Mouse (Mus musculus) kidney, embryonic 15.5 days (tissue): ENCODE data around the gene Edem3. TPM values are rescaled to one million over a fixed set of nuclear protein-coding genes. Genes with fewer than 3 reads are reported as not detected.
A peak's percentile ranks its signal among the peaks of the same experiment; 100 is the strongest.

Source experiments
- ATAC-seq: fragments of 200-750 bp; cut with Nextera tagmentation; replicated peaks from 2 replicates; pipeline ENCODE4 v1.8.0; 2017; ENCODE audit warnings: moderate TSS enrichment; ENCODE audit not compliant: low FRiP score
- H3K27ac ChIP-seq: fragments of 300-500 bp; sonication (generic); 2 replicates; pipeline ENCODE4 v1.5.1; 2015; ENCODE audit warnings: mild to moderate bottlenecking, inconsistent platforms
- H3K27me3 ChIP-seq: fragments of 300-500 bp; sonication (generic); 2 replicates; pipeline ENCODE4 v1.6.1; 2015; ENCODE audit warnings: inconsistent platforms
- H3K36me3 ChIP-seq: fragments of 300-500 bp; sonication (generic); 2 replicates; pipeline ENCODE4 v1.6.1; 2015; ENCODE audit warnings: inconsistent platforms
- H3K4me1 ChIP-seq: fragments of 300-500 bp; sonication (generic); 2 replicates; pipeline ENCODE4 v1.6.1; 2015; ENCODE audit warnings: inconsistent platforms
- H3K4me2 ChIP-seq: fragments of 300-500 bp; sonication (generic); 2 replicates; pipeline ENCODE4 v1.6.1; 2015; ENCODE audit warnings: moderate library complexity, mild to moderate bottlenecking, inconsistent platforms
- H3K4me3 ChIP-seq: fragments of 300-500 bp; sonication (generic); replicated peaks from 2 replicates; pipeline ENCODE4 v1.5.1; 2015; ENCODE audit warnings: mild to moderate bottlenecking, inconsistent platforms
- H3K9ac ChIP-seq: fragments of 300-500 bp; sonication (generic); 2 replicates; pipeline ENCODE4 v1.6.1; 2015; ENCODE audit warnings: mild to moderate bottlenecking, inconsistent platforms
- H3K9me3 ChIP-seq: fragments of 300-500 bp; sonication (generic); replicated peaks from 2 replicates; pipeline ENCODE4 v1.6.1; 2016; ENCODE audit warnings: inconsistent platforms
- WGBS: fragments of 180-500 bp; shearing (Covaris S2); methylation state at CpG from one replicate; pipeline ENCODE4 v1.1.7; 2015; ENCODE audit warnings: mixed read lengths; 5-methylcytosine and 5-hydroxymethylcytosine counted together
- polyA plus RNA-seq: library from polyadenylated mRNA; unstranded; fragments of >200 nt; fragmentation: Nextera tagmentation; extraction: Ambion mirVana; gene quantifications from 2 replicates; pipeline ENCODE4 v1.2.1, GENCODE M21; 2015

Edem3 gene
- polyA plus RNA-seq, 1 experiment from 2014 or later = 15.7 TPM

DNA sequence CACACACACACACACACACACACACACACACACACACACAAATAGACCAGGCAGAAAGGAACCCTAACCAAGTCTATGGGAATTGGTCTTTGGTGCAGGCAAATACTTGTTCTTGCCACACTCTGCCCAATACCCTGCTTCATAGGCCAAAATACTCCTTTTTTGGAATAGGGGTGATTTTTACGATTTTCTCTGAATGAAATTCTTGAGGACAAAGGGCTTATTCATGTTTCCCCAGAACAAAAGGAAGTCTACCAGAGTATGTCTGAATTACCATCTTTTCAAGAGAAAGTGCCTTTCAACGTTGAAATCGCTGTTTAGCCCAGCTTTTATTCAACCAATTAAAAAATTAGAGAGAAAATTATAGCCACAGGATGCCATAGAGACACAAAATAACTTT, 96.8 kb downstream of the Edem3 start:
- no peaks in the 10 kb centered on the region for H3K36me3 ChIP-seq
- H3K27ac ChIP-seq = no peak overlapping the region
- H3K27me3 ChIP-seq = no peaks in the 10 kb centered on the region
- H3K4me1 ChIP-seq = no peaks in the 10 kb centered on the region
- H3K9me3 ChIP-seq = no peaks in the 10 kb centered on the region
- no peak overlapping the region for H3K9ac ChIP-seq
- H3K4me3 ChIP-seq = no peak overlapping the region
- H3K4me2 ChIP-seq = no peak overlapping the region
- 83% methylated on average over 3 of the region's 3 CpGs for WGBS
- no peak for ATAC-seq

GRCm38 (mm10) chr1:151855561-151855960, 100.4 kb downstream of the Edem3 start:
- 84% methylated on average over 1 of the region's 1 CpGs for WGBS
- Histone ChIP-seq H3K9me3 (no peaks in the 10 kb centered on the region), H3K4me3 (no peak overlapping the region), H3K4me1 (no peaks in the 10 kb centered on the region), H3K9ac (no peak overlapping the region), H3K27me3 (no peaks in the 10 kb centered on the region), H3K27ac (no peak overlapping the region), H3K4me2 (no peak overlapping the region), H3K36me3 (no peaks in the 10 kb centered on the region)
- ATAC-seq = no peak

DNA sequence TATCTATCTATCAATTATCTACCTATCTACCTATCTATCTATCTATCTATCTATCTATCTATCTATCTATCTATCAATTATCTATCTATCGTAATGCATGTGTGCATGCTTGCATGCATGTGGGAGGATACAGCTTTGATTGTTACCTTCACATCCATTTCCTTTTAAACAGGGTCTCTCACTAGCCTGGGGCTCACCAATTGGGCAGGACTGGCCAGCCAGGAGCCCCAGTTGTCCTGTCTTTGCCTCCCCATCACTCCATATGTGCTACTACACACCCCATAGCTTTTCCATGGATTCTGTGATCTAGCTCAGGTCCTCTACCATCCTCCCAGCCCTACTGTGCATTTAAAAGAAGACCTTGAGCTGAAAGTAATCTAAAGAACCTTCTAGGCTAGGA, 103.3 kb downstream of the Edem3 start:
- WGBS = 93% methylated on average over 1 of the region's 1 CpGs
- Histone ChIP-seq H3K9ac (no peak overlapping the region), H3K36me3 (no peaks in the 10 kb centered on the region), H3K9me3 (no peaks in the 10 kb centered on the region), H3K27ac (no peak overlapping the region), H3K4me3 (no peak overlapping the region), H3K4me1 (peaks cover under 1% of the 10 kb centered on the region; the same call in 1 of the 2 replicates), H3K27me3 (no peaks in the 10 kb centered on the region), H3K4me2 (no peak overlapping the region)
- ATAC-seq = no peak

DNA sequence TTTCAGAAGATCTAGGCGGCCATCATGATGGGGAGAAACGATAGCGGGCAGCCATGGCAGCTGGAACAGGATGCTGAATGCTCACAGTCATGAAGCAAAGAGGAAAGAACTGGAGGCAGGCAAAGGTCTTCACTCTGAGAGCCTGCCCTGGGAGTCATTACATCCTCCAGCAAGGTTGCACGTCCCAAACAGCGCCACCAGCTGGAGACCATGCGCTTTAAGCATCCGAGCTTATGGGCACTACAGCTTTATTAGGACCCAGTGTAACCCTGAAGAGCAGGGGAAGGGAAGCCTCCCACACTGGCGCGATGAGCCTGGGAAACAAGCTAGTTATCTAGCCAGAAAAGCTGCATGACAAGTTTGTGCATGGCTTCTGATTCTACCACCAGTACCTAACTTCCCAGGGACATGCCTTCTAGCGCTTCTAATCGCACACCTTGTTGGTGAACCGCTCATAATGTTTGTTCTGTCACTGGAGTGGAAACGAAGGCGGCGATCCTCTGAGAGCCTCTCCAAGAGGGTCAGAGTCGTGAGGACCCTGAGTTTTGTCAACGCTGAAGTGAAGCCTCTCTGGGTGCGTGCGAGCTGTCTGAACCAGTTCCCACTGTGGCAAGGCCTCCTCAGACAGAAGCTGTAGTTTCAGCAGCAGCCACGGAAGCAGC, 106.3 kb downstream of the Edem3 start:
- no peak overlapping the region for H3K27ac ChIP-seq
- no peaks in the 10 kb centered on the region for H3K27me3 ChIP-seq
- H3K36me3 ChIP-seq = no peaks in the 10 kb centered on the region
- H3K4me2 ChIP-seq = 0 out of 2 replicates have a peak overlapping the region, but pooled peaks have one; percentile 4
- H3K9ac ChIP-seq = no peak overlapping the region
- no peak overlapping the region for H3K4me3 ChIP-seq
- 61% methylated on average over 20 of the region's 20 CpGs for WGBS
- no peak for ATAC-seq
- H3K4me1 ChIP-seq = peaks cover 6% of the 10 kb centered on the region; the same call in 1 of the 2 replicates
- no peaks in the 10 kb centered on the region for H3K9me3 ChIP-seq

DNA sequence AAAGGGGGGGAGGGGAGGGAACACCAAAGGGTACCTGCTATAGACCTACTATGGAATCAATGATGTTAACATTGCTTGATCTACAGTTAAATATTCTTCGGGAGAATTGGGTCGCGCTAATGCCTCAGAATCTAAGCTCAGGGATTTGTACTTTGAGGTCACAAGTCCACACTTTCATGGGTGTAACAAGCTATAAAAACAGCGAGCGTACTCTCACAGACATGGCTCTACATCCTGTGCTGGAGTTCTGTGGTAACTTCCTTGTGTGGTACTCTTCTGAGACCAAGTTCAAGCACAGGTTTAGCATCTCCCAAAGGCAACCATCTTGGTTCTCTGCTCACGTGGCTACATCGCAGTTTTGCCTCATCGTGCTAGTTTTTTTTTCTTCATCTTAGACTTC, 106.9 kb downstream of the Edem3 start:
- Histone ChIP-seq H3K9me3 (no peaks in the 10 kb centered on the region), H3K36me3 (no peaks in the 10 kb centered on the region), H3K4me3 (no peak overlapping the region), H3K27ac (no peak overlapping the region), H3K4me2 (no peak overlapping the region), H3K4me1 (peaks cover 6% of the 10 kb centered on the region; the same call in 1 of the 2 replicates), H3K9ac (no peak overlapping the region), H3K27me3 (no peaks in the 10 kb centered on the region)
- 91% methylated on average over 8 of the region's 8 CpGs for WGBS
- no peak for ATAC-seq

GRCm38 (mm10) chr1:151863135-151863796, 108.1 kb downstream of the Edem3 start:
- H3K9me3 ChIP-seq = no peaks in the 10 kb centered on the region
- no peak overlapping the region for H3K9ac ChIP-seq
- peaks cover 6% of the 10 kb centered on the region; the same call in 1 of the 2 replicates for H3K4me1 ChIP-seq
- H3K4me2 ChIP-seq = no peak overlapping the region
- ATAC-seq = peak; percentile 67; the same call in 1 of the 2 replicates
- H3K36me3 ChIP-seq = no peaks in the 10 kb centered on the region
- WGBS = 63% methylated on average over 17 of the region's 17 CpGs
- H3K4me3 ChIP-seq = no peak overlapping the region
- H3K27ac ChIP-seq = peak overlapping the region; percentile 48
- no peaks in the 10 kb centered on the region for H3K27me3 ChIP-seq

GRCm38 (mm10) chr1:151863797-151864147, 108.6 kb downstream of the Edem3 start:
- 74% methylated on average over 12 of the region's 12 CpGs for WGBS
- Histone ChIP-seq H3K36me3 (no peaks in the 10 kb centered on the region), H3K9me3 (no peaks in the 10 kb centered on the region), H3K27me3 (no peaks in the 10 kb centered on the region), H3K27ac (peak overlapping the region; percentile 48), H3K4me1 (peaks cover 6% of the 10 kb centered on the region; the same call in 1 of the 2 replicates), H3K9ac (no peak overlapping the region), H3K4me2 (no peak overlapping the region), H3K4me3 (no peak overlapping the region)
- peak; percentile 36; the same call in 1 of the 2 replicates for ATAC-seq

DNA sequence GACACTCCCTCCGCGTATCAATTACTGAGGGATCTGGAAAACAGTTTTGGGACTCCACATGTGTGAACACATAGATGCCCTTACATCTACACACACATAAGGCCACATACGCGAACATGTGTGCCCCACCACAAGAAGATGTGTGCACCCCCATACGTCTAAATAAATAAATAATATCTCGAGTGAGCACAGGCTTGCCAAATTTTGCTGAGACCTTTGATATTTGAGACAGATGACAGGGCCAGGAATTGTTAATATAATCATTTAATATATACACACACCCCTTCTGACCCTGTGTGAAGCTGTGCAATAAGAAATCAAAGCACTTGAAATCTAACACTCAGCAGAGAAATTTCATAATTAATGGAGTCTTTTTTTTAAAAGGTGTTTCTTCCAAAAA, 109.2 kb downstream of the Edem3 start:
- Histone ChIP-seq H3K4me2 (no peak overlapping the region), H3K27ac (peak overlapping the region; percentile 2; the same call in 1 of the 2 replicates), H3K4me1 (peaks cover 6% of the 10 kb centered on the region; the same call in 1 of the 2 replicates), H3K27me3 (no peaks in the 10 kb centered on the region), H3K9me3 (no peaks in the 10 kb centered on the region), H3K9ac (no peak overlapping the region), H3K4me3 (no peak overlapping the region), H3K36me3 (no peaks in the 10 kb centered on the region)
- ATAC-seq = no peak
- WGBS = 92% methylated on average over 6 of the region's 6 CpGs

Other genes starting within 250 kb of the Edem3 start
- 10.5 and 12.7 TPM in 2 replicates for gene Fam129a, start 184.2 kb upstream of the Edem3 start, polyA plus RNA-seq